Mouse (Mus musculus): ENCODE measurements around the gene Gm17545. TPM values are rescaled to one million over a fixed set of nuclear protein-coding genes. Genes with fewer than 3 reads are reported as not detected.
A peak's percentile ranks its signal among the peaks of the same experiment; 100 is the strongest.

Gm17545 gene
- polyA plus RNA-seq, 1 experiment from 2014 or later, result not detected

DNA sequence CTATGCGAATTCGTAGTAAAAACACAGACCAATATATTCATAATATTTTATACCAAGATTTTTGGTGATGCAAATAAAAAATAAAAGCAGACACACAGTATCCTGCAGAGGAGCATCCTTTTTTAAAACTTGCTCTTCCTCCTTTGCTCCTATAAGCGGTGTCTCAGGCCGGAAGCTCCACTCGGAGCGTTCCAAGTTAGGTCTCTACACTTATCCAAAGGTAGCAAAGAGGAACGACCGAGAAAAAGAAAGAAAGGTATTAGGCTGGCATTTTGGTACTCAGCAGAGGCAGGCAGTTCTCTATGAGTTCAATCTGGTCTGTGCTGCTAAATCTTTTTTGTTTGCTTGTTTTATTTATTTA, 14.8 kb downstream of the Gm17545 start:
- 76% methylated on average over 8 of the region's 8 CpGs for WGBS
- Histone ChIP-seq H3K9ac (ENCODE audit: low read length) (no peak overlapping the region), H3K27ac (ENCODE audit: low read depth, low read length) (no peak overlapping the region), H3K9me3 (ENCODE audit: control insufficient read depth, low read length) (no peaks in the 10 kb centered on the region), H3K4me1 (ENCODE audit: control insufficient read depth, insufficient read depth, low read length) (peaks cover 3% of the 10 kb centered on the region; the same call in 1 of the 2 replicates), H3K4me2 (no peak overlapping the region), H3K27me3 (ENCODE audit: control insufficient read depth, insufficient read depth, low read length) (no peaks in the 10 kb centered on the region), H3K36me3 (ENCODE audit: control insufficient read depth, insufficient read depth, low read length) (no peaks in the 10 kb centered on the region; the same call in 1 of the 2 replicates), H3K4me3 (ENCODE audit: low read depth, low read length) (no peak overlapping the region)
- no peak for ATAC-seq (ENCODE audit: low FRiP score)
- DNase-seq (ENCODE audit: low spot score, missing footprints), result no peak

DNA sequence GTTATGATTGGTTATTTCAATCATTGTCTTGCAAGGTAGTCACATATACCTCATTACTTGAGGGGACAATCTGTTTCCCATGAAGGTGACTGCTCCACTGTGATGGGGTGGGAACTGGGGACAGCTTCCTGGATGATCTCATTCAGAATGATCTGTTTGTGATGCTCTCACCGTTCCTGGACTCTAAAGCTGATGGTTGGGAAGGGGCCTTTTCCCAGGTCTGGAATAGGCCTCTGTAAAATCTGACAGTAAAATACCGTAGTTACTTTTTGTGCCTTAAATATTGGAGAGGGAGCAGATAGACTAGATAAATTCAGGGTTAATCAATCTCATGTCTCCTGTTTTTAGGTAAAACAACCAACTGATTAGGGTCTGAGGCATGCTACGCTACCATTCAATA, 15.6 kb downstream of the Gm17545 start, which contains the start of gene Rp9:
TSS of gene Rp9 (minus strand) at position 101 of the 400 bp plus-strand sequence.
- Histone ChIP-seq H3K4me1 (ENCODE audit: control insufficient read depth, insufficient read depth, low read length) (peaks cover 3% of the 10 kb centered on the region; the same call in 1 of the 2 replicates), H3K9me3 (ENCODE audit: control insufficient read depth, low read length) (no peaks in the 10 kb centered on the region), H3K4me3 (ENCODE audit: low read depth, low read length) (peak within 1 kb of the TSS; percentile 80; the same call in 1 of the 2 replicates), H3K36me3 (ENCODE audit: control insufficient read depth, insufficient read depth, low read length) (no peaks in the 10 kb centered on the region), H3K27ac (ENCODE audit: low read depth, low read length) (no peak within 1 kb of the TSS), H3K4me2 (peak within 1 kb of the TSS; percentile 84), H3K9ac (ENCODE audit: low read length) (peak within 1 kb of the TSS; percentile 93), H3K27me3 (ENCODE audit: control insufficient read depth, insufficient read depth, low read length) (no peaks in the 10 kb centered on the region)
- ATAC-seq (ENCODE audit: low FRiP score), result no peak
- peak; percentile 54 for DNase-seq (ENCODE audit: low spot score, missing footprints)
- 90% methylated on average over 3 of the region's 3 CpGs for whole genome bisulfite sequencing

DNA sequence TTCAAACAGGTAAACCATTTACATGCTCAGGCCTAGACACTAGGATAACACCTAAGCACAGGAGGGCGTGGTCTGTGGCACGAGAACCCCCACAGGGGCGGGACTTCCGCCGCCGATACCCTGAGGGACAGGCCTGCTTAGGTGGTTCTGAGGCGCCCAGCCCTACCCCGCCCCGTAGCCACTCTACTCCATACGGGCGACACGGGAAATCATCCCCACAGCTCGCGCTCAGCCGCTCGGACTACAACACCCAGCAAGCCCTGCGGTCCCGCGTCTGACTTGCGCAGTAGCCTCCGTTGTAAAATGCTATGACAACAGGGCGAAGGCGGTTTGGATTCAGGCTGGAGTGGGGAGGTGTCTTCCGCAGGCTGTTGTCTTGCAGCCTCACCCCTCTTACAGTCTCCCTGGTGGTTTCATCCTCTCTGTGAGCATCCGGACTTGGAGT, 21.4 kb downstream of the Gm17545 start, which contains the start of gene Bbs9:
TSS of gene Bbs9 (plus strand) at position 292 of the 445 bp plus-strand sequence.
- H3K4me2 ChIP-seq, result peak within 1 kb of the TSS; percentile 85
- H3K9me3 ChIP-seq (ENCODE audit: control insufficient read depth, low read length), result no peaks in the 10 kb centered on the region
- no peaks in the 10 kb centered on the region for H3K27me3 ChIP-seq (ENCODE audit: control insufficient read depth, insufficient read depth, low read length)
- peak; percentile 99 for DNase-seq (ENCODE audit: low spot score, missing footprints)
- no peaks in the 10 kb centered on the region for H3K36me3 ChIP-seq (ENCODE audit: control insufficient read depth, insufficient read depth, low read length)
- no peak within 1 kb of the TSS for H3K27ac ChIP-seq (ENCODE audit: low read depth, low read length)
- 0% methylated on average over 25 of the region's 25 CpGs for WGBS
- peak within 1 kb of the TSS; percentile 60 for H3K9ac ChIP-seq (ENCODE audit: low read length)
- H3K4me3 ChIP-seq (ENCODE audit: low read depth, low read length), result peak within 1 kb of the TSS; percentile 56
- H3K4me1 ChIP-seq (ENCODE audit: control insufficient read depth, insufficient read depth, low read length), result no peaks in the 10 kb centered on the region; the same call in 1 of the 2 replicates
- ATAC-seq (ENCODE audit: low FRiP score), result peak; percentile 100

DNA sequence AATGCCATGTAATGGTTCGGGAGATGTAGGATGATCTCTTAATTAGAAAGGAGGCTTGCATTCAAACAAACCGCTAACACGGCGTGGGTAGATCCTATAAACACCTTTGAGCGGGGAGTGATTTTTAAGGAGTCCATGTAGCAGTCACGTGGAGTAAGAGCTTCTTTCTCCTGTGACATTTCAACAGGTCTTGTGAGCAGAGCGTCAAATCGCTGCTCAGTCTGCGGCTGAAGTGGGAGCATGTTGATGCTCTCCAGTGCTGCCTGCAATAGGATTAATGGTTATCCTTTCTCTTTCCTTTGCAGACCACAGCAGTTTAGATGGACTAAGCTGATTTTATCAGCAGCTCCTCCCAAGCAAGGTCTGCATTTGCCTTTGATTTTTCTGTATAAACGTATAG, 22.2 kb downstream of the Gm17545 start:
- no peak for ATAC-seq (ENCODE audit: low FRiP score)
- Histone ChIP-seq H3K4me2 (peak overlapping the region; percentile 85), H3K36me3 (ENCODE audit: control insufficient read depth, insufficient read depth, low read length) (no peaks in the 10 kb centered on the region), H3K27me3 (ENCODE audit: control insufficient read depth, insufficient read depth, low read length) (no peaks in the 10 kb centered on the region), H3K4me3 (ENCODE audit: low read depth, low read length) (peak overlapping the region; percentile 56), H3K9me3 (ENCODE audit: control insufficient read depth, low read length) (no peaks in the 10 kb centered on the region), H3K9ac (ENCODE audit: low read length) (peak overlapping the region; percentile 60), H3K27ac (ENCODE audit: low read depth, low read length) (no peak overlapping the region), H3K4me1 (ENCODE audit: control insufficient read depth, insufficient read depth, low read length) (no peaks in the 10 kb centered on the region; the same call in 1 of the 2 replicates)
- 6% methylated on average over 10 of the region's 10 CpGs for WGBS
- DNase-seq (ENCODE audit: low spot score, missing footprints), result peak; percentile 87

DNA sequence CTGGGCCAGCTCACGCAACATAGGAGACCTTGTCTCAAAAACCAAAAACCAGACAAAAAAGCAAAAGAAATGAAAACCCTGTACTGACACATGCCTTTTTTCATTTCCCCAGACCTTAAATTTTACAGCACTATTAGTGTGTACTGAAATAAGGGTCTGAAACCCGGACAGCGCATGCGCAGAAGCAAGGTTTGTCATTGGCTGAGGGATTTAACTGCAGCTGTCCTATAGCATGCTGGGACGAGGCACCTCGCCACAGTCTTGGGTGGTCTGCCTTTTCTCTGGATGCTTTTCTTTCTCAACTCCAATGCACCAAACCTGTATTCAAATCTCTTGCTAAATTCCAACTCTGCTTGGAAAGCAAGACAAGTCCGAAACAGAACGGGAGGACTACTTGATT, 24.9 kb downstream of the Gm17545 start:
- H3K4me3 ChIP-seq (ENCODE audit: low read depth, low read length), result no peak overlapping the region
- no peaks in the 10 kb centered on the region for H3K36me3 ChIP-seq (ENCODE audit: control insufficient read depth, insufficient read depth, low read length)
- ATAC-seq (ENCODE audit: low FRiP score) (no peak), DNase-seq (ENCODE audit: low spot score, missing footprints) (peak; percentile 31)
- WGBS, result 88% methylated on average over 8 of the region's 8 CpGs
- no peak overlapping the region for H3K4me2 ChIP-seq
- H3K4me1 ChIP-seq (ENCODE audit: control insufficient read depth, insufficient read depth, low read length), result no peaks in the 10 kb centered on the region; the same call in 1 of the 2 replicates
- no peak overlapping the region for H3K27ac ChIP-seq (ENCODE audit: low read depth, low read length)
- H3K27me3 ChIP-seq (ENCODE audit: control insufficient read depth, insufficient read depth, low read length), result no peaks in the 10 kb centered on the region
- H3K9me3 ChIP-seq (ENCODE audit: control insufficient read depth, low read length), result no peaks in the 10 kb centered on the region
- H3K9ac ChIP-seq (ENCODE audit: low read length), result no peak overlapping the region

DNA sequence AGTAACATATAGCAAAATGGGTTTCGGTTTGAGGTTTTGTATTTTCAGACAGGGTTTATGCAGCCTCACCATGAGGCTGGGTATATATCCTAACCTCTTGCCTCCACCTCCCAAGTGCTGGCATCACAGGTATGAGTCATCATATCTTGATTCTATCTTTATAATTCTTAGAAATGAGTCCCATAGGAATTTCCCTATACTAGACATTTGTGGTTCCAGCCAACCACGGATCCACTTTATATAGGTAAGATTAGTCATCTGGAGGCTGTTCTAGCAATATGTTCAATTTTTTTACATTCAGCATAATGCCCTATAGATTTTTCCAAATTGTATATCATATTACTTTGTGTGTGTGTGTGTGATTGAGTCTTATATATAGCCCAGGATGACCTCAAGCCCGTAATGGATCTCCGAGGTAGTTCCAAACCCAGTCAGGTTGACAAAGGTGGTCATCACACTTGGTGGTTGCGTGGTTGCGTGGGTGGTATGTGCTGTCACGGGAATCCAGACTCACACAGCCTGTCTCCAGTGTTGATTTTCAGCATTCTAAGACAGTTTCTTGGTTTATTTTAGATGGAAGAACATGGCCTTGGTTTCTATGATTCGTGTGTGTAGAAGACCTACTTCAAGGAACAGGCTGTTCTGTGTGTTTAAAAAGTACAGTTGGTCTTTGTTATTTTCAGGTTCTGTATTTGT, 29.9 kb downstream of the Gm17545 start:
- no peaks in the 10 kb centered on the region for H3K27me3 ChIP-seq (ENCODE audit: control insufficient read depth, insufficient read depth, low read length)
- WGBS, result 95% methylated on average over 8 of the region's 8 CpGs
- no peak overlapping the region for H3K4me2 ChIP-seq
- H3K9me3 ChIP-seq (ENCODE audit: control insufficient read depth, low read length), result no peaks in the 10 kb centered on the region
- no peaks in the 10 kb centered on the region for H3K36me3 ChIP-seq (ENCODE audit: control insufficient read depth, insufficient read depth, low read length)
- H3K9ac ChIP-seq (ENCODE audit: low read length), result no peak overlapping the region
- no peak for DNase-seq (ENCODE audit: low spot score, missing footprints)
- H3K4me3 ChIP-seq (ENCODE audit: low read depth, low read length), result no peak overlapping the region
- ATAC-seq (ENCODE audit: low FRiP score), result no peak
- H3K27ac ChIP-seq (ENCODE audit: low read depth, low read length), result no peak overlapping the region
- H3K4me1 ChIP-seq (ENCODE audit: control insufficient read depth, insufficient read depth, low read length), result no peaks in the 10 kb centered on the region

DNA sequence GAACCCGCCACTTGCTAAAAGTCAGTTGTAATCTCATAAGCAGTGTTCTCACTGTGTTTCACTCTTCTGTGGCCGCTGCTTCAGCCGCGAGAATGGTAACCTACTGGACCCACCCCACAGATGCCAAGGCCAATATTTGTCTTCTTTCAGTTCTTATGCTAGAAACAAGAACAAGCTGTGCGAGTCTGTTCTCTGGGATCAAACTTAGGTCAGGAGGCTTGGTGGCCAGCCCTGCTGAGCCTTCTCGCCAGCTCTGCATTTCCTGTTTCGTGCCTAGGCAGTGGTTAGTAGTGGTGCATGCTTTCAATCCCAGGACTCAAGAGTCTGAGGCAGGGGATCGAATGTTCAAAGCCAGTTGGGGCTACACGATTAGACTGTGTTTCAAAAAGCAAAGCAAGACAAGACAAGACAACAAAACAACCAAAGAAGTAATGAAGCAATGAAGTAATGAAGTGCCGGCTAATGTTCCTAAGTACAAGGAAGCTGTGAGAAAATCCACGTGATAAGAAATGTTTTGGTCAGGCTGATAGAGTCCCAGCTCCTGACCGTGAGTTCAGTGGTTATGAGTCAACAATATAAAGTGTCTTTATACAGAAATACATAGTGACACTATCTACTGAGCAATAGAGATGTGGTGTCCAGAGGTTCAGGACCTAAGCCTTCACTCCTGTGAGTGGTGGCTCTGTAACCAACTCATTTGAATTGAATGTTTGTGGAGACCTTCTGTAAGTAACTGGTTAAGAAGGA, 30.6 kb downstream of the Gm17545 start:
- Histone ChIP-seq H3K9ac (ENCODE audit: low read length) (no peak overlapping the region), H3K36me3 (ENCODE audit: control insufficient read depth, insufficient read depth, low read length) (no peaks in the 10 kb centered on the region), H3K4me2 (no peak overlapping the region), H3K27ac (ENCODE audit: low read depth, low read length) (no peak overlapping the region), H3K27me3 (ENCODE audit: control insufficient read depth, insufficient read depth, low read length) (no peaks in the 10 kb centered on the region), H3K4me3 (ENCODE audit: low read depth, low read length) (no peak overlapping the region), H3K9me3 (ENCODE audit: control insufficient read depth, low read length) (no peaks in the 10 kb centered on the region), H3K4me1 (ENCODE audit: control insufficient read depth, insufficient read depth, low read length) (no peaks in the 10 kb centered on the region)
- ATAC-seq (ENCODE audit: low FRiP score), result no peak
- WGBS, result 89% methylated on average over 12 of the region's 12 CpGs
- DNase-seq (ENCODE audit: low spot score, missing footprints), result no peak

DNA sequence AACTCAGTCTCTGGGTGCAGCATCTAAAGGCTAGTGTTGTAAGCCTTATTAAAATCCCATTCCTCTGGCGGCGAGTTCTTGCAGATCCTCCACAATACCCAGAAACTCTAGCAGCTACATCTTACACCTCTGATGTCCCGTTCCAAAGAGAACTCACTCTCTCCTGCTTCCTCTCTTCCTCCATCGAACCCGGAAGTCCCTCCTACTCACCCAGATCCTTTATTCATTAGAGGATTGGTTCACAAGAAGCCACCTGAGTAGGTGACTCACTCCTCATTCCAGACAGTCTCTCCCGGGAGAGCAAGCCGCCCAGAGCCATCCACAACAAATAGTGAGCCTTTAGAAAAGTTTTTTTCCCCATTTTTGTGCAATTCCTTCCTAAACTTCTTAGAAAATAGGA, 32.1 kb downstream of the Gm17545 start:
- no peak for DNase-seq (ENCODE audit: low spot score, missing footprints)
- no peak overlapping the region for H3K9ac ChIP-seq (ENCODE audit: low read length)
- no peaks in the 10 kb centered on the region for H3K27me3 ChIP-seq (ENCODE audit: control insufficient read depth, insufficient read depth, low read length)
- no peaks in the 10 kb centered on the region for H3K9me3 ChIP-seq (ENCODE audit: control insufficient read depth, low read length)
- no peaks in the 10 kb centered on the region for H3K4me1 ChIP-seq (ENCODE audit: control insufficient read depth, insufficient read depth, low read length)
- no peak for ATAC-seq (ENCODE audit: low FRiP score)
- H3K4me2 ChIP-seq, result no peak overlapping the region
- H3K27ac ChIP-seq (ENCODE audit: low read depth, low read length), result no peak overlapping the region
- 90% methylated on average over 7 of the region's 7 CpGs for WGBS
- no peak overlapping the region for H3K4me3 ChIP-seq (ENCODE audit: low read depth, low read length)
- no peaks in the 10 kb centered on the region for H3K36me3 ChIP-seq (ENCODE audit: control insufficient read depth, insufficient read depth, low read length)

DNA sequence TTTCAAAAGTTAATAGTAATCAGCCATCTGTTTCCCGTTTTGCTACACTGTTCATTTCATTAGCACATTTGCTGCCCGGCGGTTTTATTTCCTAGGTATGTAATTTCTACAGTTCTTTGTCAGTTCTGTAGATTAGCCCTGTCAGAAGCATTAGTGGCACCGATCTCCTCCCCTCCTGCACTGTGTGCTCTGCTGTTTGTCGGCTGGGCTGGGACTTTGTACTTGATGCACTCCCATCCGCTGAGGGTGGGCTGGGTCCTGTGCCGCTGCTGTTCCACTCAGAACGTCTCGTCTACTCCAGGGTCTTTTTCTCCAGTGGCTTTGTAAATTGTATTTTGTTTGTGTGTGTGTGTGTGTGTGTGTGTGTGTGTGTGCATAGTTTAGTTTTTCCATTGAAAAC, 34.9 kb downstream of the Gm17545 start:
- H3K9ac ChIP-seq (ENCODE audit: low read length), result no peak overlapping the region
- H3K9me3 ChIP-seq (ENCODE audit: control insufficient read depth, low read length), result no peaks in the 10 kb centered on the region
- no peaks in the 10 kb centered on the region for H3K27me3 ChIP-seq (ENCODE audit: control insufficient read depth, insufficient read depth, low read length)
- no peak overlapping the region for H3K4me3 ChIP-seq (ENCODE audit: low read depth, low read length)
- H3K4me1 ChIP-seq (ENCODE audit: control insufficient read depth, insufficient read depth, low read length), result no peaks in the 10 kb centered on the region
- no peak overlapping the region for H3K4me2 ChIP-seq
- 72% methylated on average over 9 of the region's 9 CpGs for WGBS
- no peaks in the 10 kb centered on the region for H3K36me3 ChIP-seq (ENCODE audit: control insufficient read depth, insufficient read depth, low read length)
- DNase-seq (ENCODE audit: low spot score, missing footprints) (no peak), ATAC-seq (ENCODE audit: low FRiP score) (no peak)
- no peak overlapping the region for H3K27ac ChIP-seq (ENCODE audit: low read depth, low read length)

Data from midbrain, embryonic 11.5 days (tissue).